Comparison of ENCODE assay signal across 25 mouse cellular contexts in genomic region chr5:9669002-9669401, GRCm38 (mm10). TPM values are rescaled to one million over a fixed set of nuclear protein-coding genes. Genes with fewer than 3 reads are reported as not detected.
"Had no signal": no experiment of that assay in that cellular context is flagged by ENCODE, and none has a peak within 500 bp of the region (broad histone marks: within the 10 kb centered on the region; RNA-seq: fewer than 3 reads in every experiment).

No protein-coding gene starts in this region.

- H3K27ac ChIP-seq: gastrocnemius, adult 2 months; heart, adult 2 months; heart, embryonic 13.5 days; heart, embryonic 15.5 days; hindbrain, embryonic 13.5 days; hindbrain, embryonic 15.5 days; hindbrain, postnatal 0 days; layer of hippocampus, adult 2 months; limb, embryonic 10.5 days; limb, embryonic 12.5 days; liver, embryonic 13.5 days; liver, embryonic 15.5 days had no signal

- H3K4me1 ChIP-seq: heart, embryonic 13.5 days; heart, embryonic 15.5 days; hindbrain, embryonic 13.5 days; hindbrain, embryonic 15.5 days; limb, embryonic 10.5 days; limb, embryonic 12.5 days; liver, embryonic 13.5 days; liver, embryonic 15.5 days had no signal

- H3K4me2 ChIP-seq: heart, embryonic 11.5 days; heart, embryonic 13.5 days; heart, embryonic 15.5 days; hindbrain, embryonic 13.5 days; hindbrain, embryonic 15.5 days; limb, embryonic 12.5 days; liver, embryonic 11.5 days; liver, embryonic 13.5 days; liver, embryonic 15.5 days had no signal

- H3K27me3 ChIP-seq: heart, embryonic 13.5 days; heart, embryonic 15.5 days; hindbrain, embryonic 13.5 days; hindbrain, embryonic 15.5 days; limb, embryonic 12.5 days; liver, embryonic 13.5 days; liver, embryonic 15.5 days had no signal

- H3K9me3 ChIP-seq: heart, embryonic 13.5 days; heart, embryonic 15.5 days; hindbrain, embryonic 13.5 days; hindbrain, embryonic 15.5 days; limb, embryonic 10.5 days; limb, embryonic 12.5 days; liver, embryonic 13.5 days; liver, embryonic 15.5 days had no signal

- H3K9ac ChIP-seq: heart, embryonic 13.5 days; heart, embryonic 15.5 days; hindbrain, embryonic 13.5 days; hindbrain, embryonic 15.5 days; limb, embryonic 12.5 days; liver, embryonic 13.5 days; liver, embryonic 15.5 days had no signal

- DNase-seq: gastrocnemius, adult 2 months; gastrocnemius, postnatal 10 days; gastrocnemius, postnatal 25 days; heart, adult 2 months; heart, postnatal 14 days; heart, postnatal 36 days; kidney, adult 18-20 months; kidney, adult 8-10 months; kidney, postnatal 10 days; kidney, postnatal 25 days; kidney, postnatal 4 days; liver; liver, embryonic 13.5 days had no signal

- ATAC-seq: hindbrain, postnatal 0 days; intestine, postnatal 0 days had no signal

- H3K4me3 ChIP-seq: gastrocnemius, adult 2 months; heart, adult 2 months; heart, embryonic 13.5 days; heart, embryonic 15.5 days; hindbrain, embryonic 13.5 days; hindbrain, embryonic 15.5 days; layer of hippocampus, adult 2 months; limb, embryonic 10.5 days; limb, embryonic 12.5 days; liver, embryonic 13.5 days; liver, embryonic 15.5 days had no signal

- H3K36me3 ChIP-seq: heart, embryonic 13.5 days; heart, embryonic 15.5 days; hindbrain, embryonic 13.5 days; hindbrain, embryonic 15.5 days; limb, embryonic 10.5 days; limb, embryonic 12.5 days; liver, embryonic 13.5 days; liver, embryonic 15.5 days had no signal

RNA-seq across cellular contexts. Expression of gene Grm3, which starts 56.0 kb away (rescaled TPM):
- polyA plus RNA-seq: heart, adult 2 months; intestine, postnatal 0 days; limb, embryonic 10.5 days had no signal
